ENCODE assay signal across 8 mouse cellular contexts in genomic region chr9:22143108-22144037, GRCm38 (mm10). TPM values are rescaled to one million over a fixed set of nuclear protein-coding genes. Genes with fewer than 3 reads are reported as not detected.
DNase-seq lines count a peak whose midpoint lies in the region; ATAC-seq and TF ChIP-seq lines count a peak whose summit lies in the region.

No protein-coding gene starts in this region.

- intact Hi-C loops in gastrocnemius, postnatal 36 days (cut with DNase I), result loop anchor here (1.0 to 2.0 kb wide), 2 partner anchors 23 to 77 kb away; no protein-coding TSS in a partner anchor

- no peak for TF ChIP-seq POLR2A in liver, adult 2 months (IDR thresholded peaks at IDR 0.05; ENCODE audit: extremely low read depth, insufficient read depth, low read length)

- peak; percentile 78 for TF ChIP-seq CTCF in liver, adult 2 months (IDR thresholded peaks at IDR 0.05; ENCODE audit: low read depth, low read length)

- no peak overlapping the region for H3K9ac ChIP-seq in kidney, embryonic 15.5 days
- no peak overlapping the region for H3K9ac ChIP-seq in kidney, embryonic 16.5 days (replicated peaks; ENCODE audit: low read length)
- no peak overlapping the region for H3K9ac ChIP-seq in liver, adult 2 months (ENCODE audit: low read depth, low read length)

- H3K4me2 ChIP-seq in kidney, embryonic 15.5 days, result no peak overlapping the region
- no peak overlapping the region for H3K4me2 ChIP-seq in kidney, embryonic 16.5 days (replicated peaks; ENCODE audit: low read depth, low read length)

- no peaks in the 10 kb centered on the region for H3K4me1 ChIP-seq in kidney, embryonic 15.5 days
- no peaks in the 10 kb centered on the region for H3K4me1 ChIP-seq in kidney, embryonic 16.5 days (ENCODE audit: insufficient read depth, low read length)
- no peaks in the 10 kb centered on the region for H3K4me1 ChIP-seq in liver, adult 2 months (ENCODE audit: control insufficient read depth, insufficient read depth, low read length)

- 54% methylated on average over 17 of the region's 17 CpGs for WGBS in kidney, embryonic 15.5 days
- WGBS in kidney, embryonic 16.5 days, result 56% methylated on average over 17 of the region's 17 CpGs
- 44% methylated on average over 17 of the region's 17 CpGs for whole genome bisulfite sequencing in liver, adult 2 months

- H3K79me2 ChIP-seq in liver, adult 2 months (ENCODE audit: control insufficient read depth, insufficient read depth, low read length), result no peaks in the 10 kb centered on the region

- H3K4me3 ChIP-seq in kidney, embryonic 15.5 days (replicated peaks), result no peak overlapping the region
- no peak overlapping the region for H3K4me3 ChIP-seq in kidney, embryonic 16.5 days (ENCODE audit: low read length)
- no peak overlapping the region for H3K4me3 ChIP-seq in liver, adult 2 months (ENCODE audit: insufficient read depth, low read depth, low read length)

- H3K36me3 ChIP-seq in kidney, embryonic 15.5 days, result no peaks in the 10 kb centered on the region
- H3K36me3 ChIP-seq in kidney, embryonic 16.5 days (ENCODE audit: insufficient read depth, low read length), result no peaks in the 10 kb centered on the region
- no peaks in the 10 kb centered on the region for H3K36me3 ChIP-seq in liver, adult 2 months (ENCODE audit: control insufficient read depth, insufficient read depth, low read length)

- peak; percentile 61 for DNase-seq in kidney, adult 11 months
- peak; percentile 94 for DNase-seq in embryo, embryonic 10.5 days (ENCODE audit: low spot score)
- DNase-seq in gastrocnemius, postnatal 36 days, result peak; percentile 74 to 79
- peak; percentile 67 for DNase-seq in liver, adult 2 months (ENCODE audit: extremely low read depth, low read depth, low spot score)
- DNase-seq in naive thymus-derived CD4-positive, alpha-beta T cell, adult 2 months (ENCODE audit: low read depth), result peak; percentile 95
- peak; percentile 83 to 87 for DNase-seq in spleen, postnatal 36 days (ENCODE audit: low spot score in 2 of 2)

- H3K9me3 ChIP-seq in kidney, embryonic 15.5 days (replicated peaks), result peaks cover 6% of the 10 kb centered on the region; the same call in 1 of the 2 replicates
- peaks cover 9% of the 10 kb centered on the region for H3K9me3 ChIP-seq in kidney, embryonic 16.5 days (ENCODE audit: low read length)

- ATAC-seq in kidney, embryonic 15.5 days (replicated peaks; ENCODE audit: low FRiP score), result no peak
- peak; percentile 75 for ATAC-seq in kidney, embryonic 16.5 days (ENCODE audit: low FRiP score, low TSS enrichment)

- H3K27ac ChIP-seq in kidney, embryonic 15.5 days, result no peak overlapping the region
- no peak overlapping the region for H3K27ac ChIP-seq in kidney, embryonic 16.5 days (ENCODE audit: low read length)
- no peak overlapping the region for H3K27ac ChIP-seq in liver, adult 2 months (replicated peaks; ENCODE audit: insufficient read depth, low read depth, low read length)

- no peaks in the 10 kb centered on the region for H3K27me3 ChIP-seq in kidney, embryonic 15.5 days
- no peaks in the 10 kb centered on the region for H3K27me3 ChIP-seq in kidney, embryonic 16.5 days (ENCODE audit: insufficient read depth, low read length)
- H3K27me3 ChIP-seq in liver, adult 2 months (ENCODE audit: control insufficient read depth, insufficient read depth, low read length), result no peaks in the 10 kb centered on the region

RNA-seq across cellular contexts. Expression of gene Acp5, which starts 7.9 kb away (rescaled TPM):
- polyA plus RNA-seq in kidney, embryonic 15.5 days (2015; fragmentation: Nextera tagmentation; extraction: Ambion mirVana), result 7.3 and 23.2 TPM in 2 replicates
- 1 to 10 TPM; 1.1 to 2.9 TPM for total RNA-seq in gastrocnemius, postnatal 36 days (2021)
- 5.8 and 6.7 TPM in 2 replicates for polyA plus RNA-seq in kidney, embryonic 16.5 days (2015; fragmentation: Nextera tagmentation; extraction: Ambion mirVana)
- total RNA-seq in liver, adult 2 months (2014; rRNA removed), result 93.6 and 123 TPM in 2 replicates
- polyA plus RNA-seq in liver, adult 2 months (2012; rRNA removed), result 200 and 211 TPM in 2 replicates

RNA-seq across cellular contexts. Expression of gene Pigyl, which starts 13.3 kb away (rescaled TPM):
- 70.0 and 73.1 TPM in 2 replicates for polyA plus RNA-seq in kidney, embryonic 15.5 days (2015; fragmentation: Nextera tagmentation; extraction: Ambion mirVana)
- 10 to 100 TPM; 29.4 to 31.2 TPM for total RNA-seq in gastrocnemius, postnatal 36 days (2021)
- 70.2 and 72.4 TPM in 2 replicates for polyA plus RNA-seq in kidney, embryonic 16.5 days (2015; fragmentation: Nextera tagmentation; extraction: Ambion mirVana)
- 21.6 and 23.0 TPM in 2 replicates for total RNA-seq in liver, adult 2 months (2014; rRNA removed)
- 45.8 and 53.0 TPM in 2 replicates for polyA plus RNA-seq in liver, adult 2 months (2012; rRNA removed)

RNA-seq across cellular contexts. Expression of gene Elof1, which starts 26.4 kb away (rescaled TPM):
- polyA plus RNA-seq in kidney, embryonic 15.5 days (2015; fragmentation: Nextera tagmentation; extraction: Ambion mirVana), result 193 and 194 TPM in 2 replicates
- total RNA-seq in gastrocnemius, postnatal 36 days (2021), result 10 to 100 TPM; 32.5 to 35.3 TPM
- 195 and 203 TPM in 2 replicates for polyA plus RNA-seq in kidney, embryonic 16.5 days (2015; fragmentation: Nextera tagmentation; extraction: Ambion mirVana)
- 46.2 and 56.8 TPM in 2 replicates for total RNA-seq in liver, adult 2 months (2014; rRNA removed)
- 106 and 108 TPM in 2 replicates for polyA plus RNA-seq in liver, adult 2 months (2012; rRNA removed)

RNA-seq across cellular contexts. Expression of gene Cnn1, which starts 44.4 kb away (rescaled TPM):
- 11.1 and 40.8 TPM in 2 replicates for polyA plus RNA-seq in kidney, embryonic 15.5 days (2015; fragmentation: Nextera tagmentation; extraction: Ambion mirVana)
- total RNA-seq in gastrocnemius, postnatal 36 days (2021), result 1 to 10 TPM; 1.4 to 2.1 TPM
- 13.3 and 49.9 TPM in 2 replicates for polyA plus RNA-seq in kidney, embryonic 16.5 days (2015; fragmentation: Nextera tagmentation; extraction: Ambion mirVana)
- 0.28 and 1.0 TPM in 2 replicates for total RNA-seq in liver, adult 2 months (2014; rRNA removed)
- 0.22 and 0.36 TPM in 2 replicates for polyA plus RNA-seq in liver, adult 2 months (2012; rRNA removed)

RNA-seq across cellular contexts. Expression of gene Zfp872, which starts 44.5 kb away (rescaled TPM):
- 0.31 and 0.55 TPM in 2 replicates for polyA plus RNA-seq in kidney, embryonic 15.5 days (2015; fragmentation: Nextera tagmentation; extraction: Ambion mirVana)
- not detected for total RNA-seq in gastrocnemius, postnatal 36 days (2021)
- 0.20 and 0.32 TPM in 2 replicates for polyA plus RNA-seq in kidney, embryonic 16.5 days (2015; fragmentation: Nextera tagmentation; extraction: Ambion mirVana)
- 0.09 and 0.20 TPM in 2 replicates for total RNA-seq in liver, adult 2 months (2014; rRNA removed)
- 0.07 TPM in 1 of 2 replicates, not detected in the other for polyA plus RNA-seq in liver, adult 2 months (2012; rRNA removed)
